Mouse (Mus musculus) midbrain, embryonic 11.5 days (tissue): Measurements from ENCODE around the gene Olfr1216. TPM values are rescaled to one million over a fixed set of nuclear protein-coding genes. Genes with fewer than 3 reads are reported as not detected.
"Not testable (repeated sequence)": the region's sequence is repeated elsewhere in the genome, so short reads cannot be mapped to it uniquely, and the experiment has no call there.

Experiments
- ATAC-seq: fragments of 200-750 bp; cut with Nextera tagmentation; 2 replicates; pipeline ENCODE4 v1.8.0; 2017; ENCODE audit warnings: moderate TSS enrichment, moderate library complexity; ENCODE audit not compliant: low FRiP score
- DNase-seq: peaks from one replicate; pipeline ENCODE4 v3.0.0; 2015; ENCODE audit warnings: low spot score; ENCODE audit errors: missing footprints
- H3K27ac ChIP-seq: fragments of 300-500 bp; sonication (generic); 2 replicates; pipeline ENCODE4 v1.5.1; 2014; ENCODE audit warnings: low read depth, low read length
- H3K27me3 ChIP-seq: fragments of 300-500 bp; sonication (generic); 2 replicates; pipeline ENCODE4 v1.6.1; 2014; ENCODE audit warnings: mild to moderate bottlenecking, low read length, moderate library complexity, mixed read lengths; ENCODE audit not compliant: control insufficient read depth, insufficient read depth
- H3K36me3 ChIP-seq: fragments of 300-500 bp; sonication (generic); 2 replicates; pipeline ENCODE4 v1.6.1; 2014; ENCODE audit warnings: mild to moderate bottlenecking, low read length, moderate library complexity, mixed read lengths; ENCODE audit not compliant: control insufficient read depth, insufficient read depth
- H3K4me1 ChIP-seq: fragments of 300-500 bp; sonication (generic); 2 replicates; pipeline ENCODE4 v1.6.1; 2014; ENCODE audit warnings: low read length; ENCODE audit not compliant: control insufficient read depth, insufficient read depth
- H3K4me2 ChIP-seq: fragments of 300-500 bp; sonication (generic); 2 replicates; pipeline ENCODE4 v1.6.1; 2014; ENCODE audit warnings: mild to moderate bottlenecking, moderate library complexity
- H3K4me3 ChIP-seq: fragments of 300-500 bp; sonication (generic); 2 replicates; pipeline ENCODE4 v1.5.1; 2014; ENCODE audit warnings: low read depth, low read length
- H3K9ac ChIP-seq: fragments of 300-500 bp; sonication (generic); 2 replicates; pipeline ENCODE4 v1.6.1; 2014; ENCODE audit warnings: low read length
- H3K9me3 ChIP-seq: fragments of 300-500 bp; sonication (generic); 2 replicates; pipeline ENCODE4 v1.6.1; 2016; ENCODE audit warnings: low read length; ENCODE audit not compliant: control insufficient read depth
- WGBS: fragments of 180-500 bp; shearing (Covaris S2); extraction: QIAGEN DNeasy Blood & Tissue Kit; methylation state at CpG from one replicate; pipeline ENCODE4 v1.1.7; 2014; 5-methylcytosine and 5-hydroxymethylcytosine counted together
- polyA plus RNA-seq: library from polyadenylated mRNA; unstranded; fragments of >200 nt; fragmentation: Nextera tagmentation; extraction: Ambion mirVana; gene quantifications from 2 replicates; pipeline ENCODE4 v1.2.1, GENCODE M21; 2014

Olfr1216 gene
- polyA plus RNA-seq, result not detected in 2 replicates

DNA sequence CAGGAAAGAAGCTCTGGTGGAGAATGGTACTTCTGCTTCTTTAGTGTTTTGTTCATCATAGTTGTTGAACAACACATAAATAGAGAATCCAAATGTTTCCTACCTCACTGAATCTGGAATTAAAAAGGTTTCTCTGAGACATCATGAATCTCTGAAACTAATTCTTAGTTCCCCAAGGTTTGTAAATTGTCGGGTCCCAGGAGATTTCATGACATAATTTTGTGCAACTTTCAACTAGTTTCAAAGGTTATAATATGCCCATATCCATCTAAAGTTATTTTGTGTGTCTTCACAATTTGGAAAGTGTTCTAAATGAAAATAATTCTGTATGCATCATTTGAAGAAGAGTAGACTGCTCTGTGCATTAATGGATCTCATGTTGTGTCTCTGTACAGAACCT lies at the start of gene Olfr1216:
TSS of gene Olfr1216 (minus strand) at position 101 of the 400 bp plus-strand sequence.
- Histone ChIP-seq H3K27ac (no peak within 1 kb of the TSS), H3K9me3 (no peaks in the 10 kb centered on the region), H3K9ac (no peak within 1 kb of the TSS), H3K4me3 (no peak within 1 kb of the TSS), H3K27me3 (no peaks in the 10 kb centered on the region), H3K4me2 (no peak within 1 kb of the TSS), H3K36me3 (no peaks in the 10 kb centered on the region), H3K4me1 (no peaks in the 10 kb centered on the region)
- WGBS, result 87% methylated on average over 1 of the region's 1 CpGs
- ATAC-seq, result no peak
- DNase-seq, result no peak

GRCm38 (mm10) chr2:89061087-89061486 lies 42.9 kb upstream of the Olfr1216 start, which contains the start of gene Olfr1218:
Gene Olfr1218 (minus strand): TSS chr2:89061187.
- Histone ChIP-seq H3K4me2 (no peak within 1 kb of the TSS), H3K9me3 (no peaks in the 10 kb centered on the region), H3K27ac (no peak within 1 kb of the TSS), H3K9ac (no peak within 1 kb of the TSS), H3K36me3 (no peaks in the 10 kb centered on the region), H3K4me1 (no peaks in the 10 kb centered on the region), H3K4me3 (no peak within 1 kb of the TSS), H3K27me3 (no peaks in the 10 kb centered on the region)
- DNase-seq (no peak), ATAC-seq (no peak)

DNA sequence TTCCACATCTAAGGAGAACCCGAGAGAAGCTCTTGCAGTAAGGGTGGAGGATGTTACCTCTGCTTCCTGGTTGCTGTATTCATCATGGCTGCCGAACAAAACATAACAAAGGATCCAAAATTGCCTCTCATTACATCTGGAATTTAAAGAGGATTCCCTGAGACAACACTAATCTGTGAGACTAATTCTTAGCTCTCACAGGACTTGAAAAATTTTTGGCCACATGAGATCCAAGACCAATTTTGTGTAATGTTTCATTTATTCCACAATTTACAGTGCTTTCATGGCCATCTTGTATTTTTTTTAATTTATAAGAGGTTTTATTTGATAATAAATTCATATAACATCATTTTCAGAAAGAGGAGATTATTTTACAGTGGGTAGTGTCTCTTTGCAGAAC lies 13.8 kb upstream of the Olfr1216 start, which contains the start of gene Olfr1217:
TSS of gene Olfr1217 (minus strand) at position 101 of the 400 bp plus-strand sequence.
- no peak within 1 kb of the TSS for H3K9ac ChIP-seq
- H3K36me3 ChIP-seq, result no peaks in the 10 kb centered on the region
- no peak within 1 kb of the TSS for H3K27ac ChIP-seq
- 76% methylated on average over 2 of the region's 2 CpGs for WGBS
- H3K9me3 ChIP-seq, result no peaks in the 10 kb centered on the region
- no peak within 1 kb of the TSS for H3K4me2 ChIP-seq
- no peak within 1 kb of the TSS for H3K4me3 ChIP-seq
- no peaks in the 10 kb centered on the region for H3K27me3 ChIP-seq
- no peaks in the 10 kb centered on the region for H3K4me1 ChIP-seq
- DNase-seq (no peak), ATAC-seq (no peak)

DNA sequence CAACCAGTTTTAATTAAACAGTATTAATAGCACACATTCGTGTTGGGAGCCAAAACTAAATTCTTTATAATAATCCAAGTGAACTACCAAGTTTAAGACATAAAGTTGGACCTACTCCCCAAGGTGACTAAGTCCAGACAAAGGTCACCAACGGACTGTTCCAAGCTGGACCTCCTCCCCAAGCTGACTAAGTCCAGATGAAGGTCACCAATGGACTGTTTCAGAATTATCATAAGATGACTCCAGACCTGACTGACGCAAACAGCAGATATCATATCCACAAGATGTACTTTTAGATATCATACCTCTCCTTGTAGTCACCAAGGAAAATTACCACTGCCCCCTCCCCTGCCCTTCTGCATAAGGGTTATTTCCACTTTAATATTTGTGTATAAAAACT lies 3.3 kb upstream of the Olfr1216 start:
- not testable (repeated sequence) for H3K4me1 ChIP-seq, H3K36me3 ChIP-seq, DNase-seq, ATAC-seq, H3K4me3 ChIP-seq, H3K4me2 ChIP-seq, H3K27me3 ChIP-seq, H3K27ac ChIP-seq, H3K9me3 ChIP-seq, H3K9ac ChIP-seq
- WGBS, result 68% methylated on average over 3 of the region's 3 CpGs

- H3K4me1 ChIP-seq, result no peaks in the 10 kb centered on the region
Measured at GRCm38 (mm10) chr2:89006873-89007272, 11.3 kb downstream of the Olfr1216 start, which contains the start of gene Olfr1215. Gene Olfr1215 (minus strand): TSS chr2:89006973.

GRCm38 (mm10) chr2:88992553-88992952 lies 25.6 kb downstream of the Olfr1216 start, which contains the start of gene Olfr1214:
Gene Olfr1214 (minus strand): TSS chr2:88992653.
- 90% methylated on average over 1 of the region's 1 CpGs for WGBS
- no peak for ATAC-seq

More at GRCm38 (mm10) chr2:89006873-89007272, 11.3 kb downstream of the Olfr1216 start, which contains the start of gene Olfr1215:
- no peak within 1 kb of the TSS for H3K27ac ChIP-seq
- H3K36me3 ChIP-seq, result no peaks in the 10 kb centered on the region
- no peak within 1 kb of the TSS for H3K4me2 ChIP-seq
- no peak for ATAC-seq
- H3K9ac ChIP-seq, result no peak within 1 kb of the TSS
- no peak within 1 kb of the TSS for H3K4me3 ChIP-seq
- no peaks in the 10 kb centered on the region for H3K9me3 ChIP-seq
- 73% methylated on average over 2 of the region's 2 CpGs for whole genome bisulfite sequencing
- no peak for DNase-seq
- H3K27me3 ChIP-seq, result no peaks in the 10 kb centered on the region

DNA sequence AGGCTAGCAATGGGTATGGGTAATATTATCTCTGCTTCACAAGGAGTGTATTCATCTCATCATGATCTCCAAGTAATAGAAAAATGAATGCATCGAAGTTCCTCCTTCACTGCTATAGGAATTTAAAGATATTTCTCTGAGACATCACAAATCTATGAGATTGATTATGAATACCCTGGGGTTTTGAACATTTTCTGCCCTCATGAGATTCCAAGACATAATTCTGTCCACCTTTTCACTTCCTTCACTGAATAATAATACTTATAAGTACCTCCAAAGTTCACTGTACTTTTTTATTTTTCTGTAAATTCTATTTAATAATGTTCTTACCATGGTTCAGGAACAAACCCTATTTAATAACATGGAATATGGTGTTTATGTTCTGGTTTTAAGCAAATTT lies 38.0 kb downstream of the Olfr1216 start, which contains the start of gene Gm13762:
TSS of gene Gm13762 (minus strand) at position 101 of the 400 bp plus-strand sequence.
- no peak within 1 kb of the TSS for H3K9ac ChIP-seq
- ATAC-seq (no peak), DNase-seq (no peak)
- no peak within 1 kb of the TSS for H3K4me2 ChIP-seq
- no peaks in the 10 kb centered on the region for H3K27me3 ChIP-seq
- no peak within 1 kb of the TSS for H3K4me3 ChIP-seq
- WGBS, result 81% methylated on average over 1 of the region's 1 CpGs
- H3K27ac ChIP-seq, result no peak within 1 kb of the TSS
- H3K4me1 ChIP-seq, result no peaks in the 10 kb centered on the region
- no peaks in the 10 kb centered on the region for H3K9me3 ChIP-seq
- H3K36me3 ChIP-seq, result no peaks in the 10 kb centered on the region

More at GRCm38 (mm10) chr2:88992553-88992952, 25.6 kb downstream of the Olfr1216 start, which contains the start of gene Olfr1214:
- H3K4me2 ChIP-seq, result no peak within 1 kb of the TSS
- no peak within 1 kb of the TSS for H3K4me3 ChIP-seq
- DNase-seq, result no peak
- H3K27ac ChIP-seq, result no peak within 1 kb of the TSS
- no peaks in the 10 kb centered on the region for H3K9me3 ChIP-seq
- no peak within 1 kb of the TSS for H3K9ac ChIP-seq
- no peaks in the 10 kb centered on the region for H3K27me3 ChIP-seq
- no peaks in the 10 kb centered on the region for H3K4me1 ChIP-seq
- no peaks in the 10 kb centered on the region for H3K36me3 ChIP-seq

Other genes with a start within 250 kb of the Olfr1216 start
- gene Olfr1200, start 247.9 kb downstream of the Olfr1216 start, polyA plus RNA-seq, result not detected in 2 replicates
- not detected in 2 replicates for gene Olfr1201, start 225.3 kb downstream of the Olfr1216 start, polyA plus RNA-seq
- gene Olfr1202, start 203.8 kb downstream of the Olfr1216 start, polyA plus RNA-seq, result not detected in 2 replicates
- gene Olfr1205, start 188.6 kb downstream of the Olfr1216 start, polyA plus RNA-seq, result not detected in 2 replicates
- gene Olfr1204, start 169.0 kb downstream of the Olfr1216 start, polyA plus RNA-seq, result not detected in 2 replicates
- not detected in 2 replicates for gene Olfr1206, start 155.1 kb downstream of the Olfr1216 start, polyA plus RNA-seq
- not detected in 2 replicates for gene Olfr1208, start 116.0 kb downstream of the Olfr1216 start, polyA plus RNA-seq
- not detected in 2 replicates for gene Olfr1209, start 103.2 kb downstream of the Olfr1216 start, polyA plus RNA-seq
- gene Olfr1211, start 80.2 kb downstream of the Olfr1216 start, polyA plus RNA-seq, result not detected in 2 replicates
- gene Olfr1212, start 64.4 kb downstream of the Olfr1216 start, polyA plus RNA-seq, result not detected in 2 replicates
- not detected in 2 replicates for gene Gm13762, start 38.1 kb downstream of the Olfr1216 start, polyA plus RNA-seq
- not detected in 2 replicates for gene Olfr1214, start 25.7 kb downstream of the Olfr1216 start, polyA plus RNA-seq
- gene Olfr1215, start 11.4 kb downstream of the Olfr1216 start, polyA plus RNA-seq, result not detected in 2 replicates
- gene Olfr1217, start 13.7 kb upstream of the Olfr1216 start, polyA plus RNA-seq, result not detected in 2 replicates
- gene Olfr1218, start 42.8 kb upstream of the Olfr1216 start, polyA plus RNA-seq, result not detected in 2 replicates
- gene Olfr1219, start 65.2 kb upstream of the Olfr1216 start, polyA plus RNA-seq, result not detected in 2 replicates
- not detected in 2 replicates for gene Olfr1220, start 88.5 kb upstream of the Olfr1216 start, polyA plus RNA-seq
- not detected in 2 replicates for gene Olfr1221, start 98.9 kb upstream of the Olfr1216 start, polyA plus RNA-seq
- not detected in 2 replicates for gene Olfr1222, start 114.7 kb upstream of the Olfr1216 start, polyA plus RNA-seq
- not detected in 2 replicates for gene Olfr1223, start 133.2 kb upstream of the Olfr1216 start, polyA plus RNA-seq
- gene Olfr1224-ps1, start 145.8 kb upstream of the Olfr1216 start, polyA plus RNA-seq, result not detected in 2 replicates
- not detected in 2 replicates for gene Olfr1225, start 156.3 kb upstream of the Olfr1216 start, polyA plus RNA-seq
- not detected in 2 replicates for gene Olfr1226, start 181.7 kb upstream of the Olfr1216 start, polyA plus RNA-seq
- gene Olfr1228, start 235.7 kb upstream of the Olfr1216 start, polyA plus RNA-seq, result not detected in 2 replicates